In genomic region chr2:53711213-53711612, GRCm38 (mm10) we compare ENCODE assay signal across 8 mouse cellular contexts.
DNase-seq lines count a peak whose midpoint lies in the region; ATAC-seq lines count a peak whose summit lies in the region.

No protein-coding gene starts in this region.

- H3K4me3 ChIP-seq in heart, embryonic 12.5 days, result no peak overlapping the region

- H3K27ac ChIP-seq in heart, embryonic 12.5 days (ENCODE audit: poor library complexity, severe bottlenecking), result no peak overlapping the region

- H3K4me1 ChIP-seq in heart, embryonic 12.5 days (replicated peaks), result no peaks in the 10 kb centered on the region

- no peaks in the 10 kb centered on the region for H3K27me3 ChIP-seq in heart, embryonic 12.5 days (replicated peaks)

- H3K36me3 ChIP-seq in heart, embryonic 12.5 days, result no peaks in the 10 kb centered on the region

- 78% methylated on average over 3 of the region's 3 CpGs for WGBS in heart, embryonic 12.5 days

- no peaks in the 10 kb centered on the region for H3K9me3 ChIP-seq in heart, embryonic 12.5 days (replicated peaks)

- peak; percentile 10 to 21 for DNase-seq in heart, adult 9 months (ENCODE audit: low spot score in 2 of 2)
- peak; percentile 56 to 63 for DNase-seq in cerebellum, adult 18-20 months
- DNase-seq in heart, postnatal 36 days, result peak; percentile 7 to 14
- DNase-seq in left cerebral cortex, postnatal 25 days (ENCODE audit: low spot score in 2 of 2), result peak; percentile 74 to 94
- no peak for DNase-seq in adrenal gland, adult 2 months
- DNase-seq in lung, postnatal 10 days, result no peak

- no peak for ATAC-seq in heart, embryonic 12.5 days (ENCODE audit: insufficient number of reproducible peaks, low FRiP score)
- no peak for ATAC-seq in granulocyte monocyte progenitor cell, adult 5-6 weeks (replicated peaks; ENCODE audit: poor library complexity, severe bottlenecking)

- no peak overlapping the region for H3K4me2 ChIP-seq in heart, embryonic 12.5 days

- no peak overlapping the region for H3K9ac ChIP-seq in heart, embryonic 12.5 days

- intact Hi-C loops in heart, postnatal 36 days (cut with DNase I), result no loop called here
- intact Hi-C loops in left cerebral cortex, postnatal 25 days (cut with DNase I), result loop anchor here (1.0 to 5.0 kb wide), 3 partner anchors 17 to 374 kb away; partner anchors contain the start of gene Rprm

Comparison
In these comparisons a context has a peak if more than half of its experiments do, and no peak if none do; other contexts are left out.
1. DNase-seq: peak in heart, adult 9 months (2 of 2), cerebellum, adult 18-20 months (2 of 2), heart, postnatal 36 days (2 of 2) and left cerebral cortex, postnatal 25 days (2 of 2); none in adrenal gland, adult 2 months (single experiment) and lung, postnatal 10 days (single experiment).